Mouse (Mus musculus) hindbrain, embryonic 11.5 days (tissue): ENCODE data around the gene Gm6408. TPM values are rescaled to one million over a fixed set of nuclear protein-coding genes. Genes with fewer than 3 reads are reported as not detected.
"Not testable (repeated sequence)": the region's sequence is repeated elsewhere in the genome, so short reads cannot be mapped to it uniquely, and the experiment has no call there.

Experiments
- ATAC-seq: fragments of 200-750 bp; cut with Nextera tagmentation; 2 replicates; pipeline ENCODE4 v1.8.0; 2017; ENCODE audit warnings: mild to moderate bottlenecking, moderate TSS enrichment, moderate library complexity; ENCODE audit not compliant: low FRiP score
- DNase-seq: peaks from one replicate; pipeline ENCODE4 v3.0.0-alpha.2; 2015; ENCODE audit warnings: low spot score
- H3K27ac ChIP-seq: fragments of 300-500 bp; sonication (generic); 2 replicates; pipeline ENCODE4 v1.5.1; 2014; ENCODE audit warnings: mild to moderate bottlenecking, low read depth, low read length
- H3K27me3 ChIP-seq: fragments of 300-500 bp; sonication (generic); 2 replicates; pipeline ENCODE4 v1.6.1; 2014; ENCODE audit warnings: mild to moderate bottlenecking, low read length, moderate library complexity, mixed read lengths; ENCODE audit not compliant: control insufficient read depth, insufficient read depth
- H3K36me3 ChIP-seq: fragments of 300-500 bp; sonication (generic); 2 replicates; pipeline ENCODE4 v1.6.1; 2014; ENCODE audit warnings: mild to moderate bottlenecking, low read length, moderate library complexity, mixed read lengths; ENCODE audit not compliant: control insufficient read depth, insufficient read depth
- H3K4me1 ChIP-seq: fragments of 300-500 bp; sonication (generic); replicated peaks from 2 replicates; pipeline ENCODE4 v1.6.1; 2014; ENCODE audit warnings: low read length, mixed read lengths; ENCODE audit not compliant: control insufficient read depth, insufficient read depth
- H3K4me2 ChIP-seq: fragments of 300-500 bp; sonication (generic); replicated peaks from 2 replicates; pipeline ENCODE4 v1.6.1; 2014; ENCODE audit warnings: mild to moderate bottlenecking, low read depth, low read length
- H3K4me3 ChIP-seq: fragments of 300-500 bp; sonication (generic); 2 replicates; pipeline ENCODE4 v1.5.1; 2014; ENCODE audit warnings: low read depth, low read length
- H3K9ac ChIP-seq: fragments of 300-500 bp; sonication (generic); 2 replicates; pipeline ENCODE4 v1.6.1; 2014; ENCODE audit warnings: low read depth, low read length
- H3K9me3 ChIP-seq: fragments of 300-500 bp; sonication (generic); 2 replicates; pipeline ENCODE4 v1.6.1; 2016; ENCODE audit warnings: low read length; ENCODE audit not compliant: control insufficient read depth
- WGBS: fragments of 180-500 bp; shearing (Covaris S2); extraction: QIAGEN DNeasy Blood & Tissue Kit; methylation state at CpG from one replicate; pipeline ENCODE4 v1.1.7; 2014; 5-methylcytosine and 5-hydroxymethylcytosine counted together
- polyA plus RNA-seq: library from polyadenylated mRNA; unstranded; fragments of >200 nt; fragmentation: Nextera tagmentation; extraction: Ambion mirVana; gene quantifications from 2 replicates; pipeline ENCODE4 v1.2.1, GENCODE M21; 2014

Gm6408 gene
- polyA plus RNA-seq, result not detected in 2 replicates

DNA sequence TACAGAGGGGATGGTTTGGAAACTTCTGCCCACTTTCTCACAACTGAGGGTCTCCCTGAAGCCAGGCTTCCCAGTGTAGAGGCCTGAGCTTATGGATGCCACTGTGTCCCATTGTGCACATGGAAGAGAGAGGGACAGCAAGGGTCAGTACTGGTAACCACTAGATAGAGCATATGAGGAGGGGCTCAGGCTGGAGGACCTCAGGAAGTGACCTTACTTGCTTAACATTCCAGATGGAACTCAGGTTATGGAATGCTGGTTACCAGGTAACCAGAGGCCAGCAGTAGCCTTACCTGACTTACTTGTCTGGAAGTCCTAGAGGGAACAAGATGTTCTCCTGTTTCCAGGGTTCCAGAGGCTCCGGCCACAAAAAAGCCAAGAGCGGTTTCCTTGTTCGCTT lies at the start of gene Gm6408:
Gene Gm6408 (plus strand): TSS at position 301 of the 400 bp plus-strand sequence.
- not testable (repeated sequence) for DNase-seq, H3K4me2 ChIP-seq, H3K4me1 ChIP-seq, H3K9ac ChIP-seq, H3K36me3 ChIP-seq, H3K27me3 ChIP-seq, H3K27ac ChIP-seq, H3K9me3 ChIP-seq, H3K4me3 ChIP-seq, ATAC-seq
- 100% methylated on average over 1 of the region's 3 CpGs for WGBS

DNA sequence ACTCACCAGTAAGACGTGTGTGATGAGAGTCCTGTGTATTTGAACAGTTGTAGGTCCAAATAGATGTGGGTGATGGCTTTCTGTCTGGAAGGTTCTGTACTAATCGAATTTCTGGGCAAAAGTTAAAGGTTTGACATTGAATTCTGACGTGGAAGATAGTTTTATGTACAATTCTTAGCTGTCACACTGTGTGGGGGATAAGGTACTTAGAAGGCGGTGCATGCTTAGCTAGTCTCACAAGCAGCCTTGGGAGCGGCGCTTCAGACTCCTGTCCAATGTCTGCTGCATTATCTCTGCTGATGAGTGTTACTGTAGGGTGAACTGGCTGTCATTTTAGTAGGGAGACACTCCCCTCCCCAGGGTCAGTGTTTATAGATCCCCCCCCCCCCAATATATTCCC lies 49.3 kb upstream of the Gm6408 start:
- ATAC-seq, result no peak
- Histone ChIP-seq H3K9ac (no peak overlapping the region), H3K4me2 (no peak overlapping the region), H3K27me3 (no peaks in the 10 kb centered on the region), H3K4me1 (no peaks in the 10 kb centered on the region), H3K27ac (no peak overlapping the region), H3K4me3 (no peak overlapping the region), H3K36me3 (peaks cover 2% of the 10 kb centered on the region; the same call in 1 of the 2 replicates), H3K9me3 (no peaks in the 10 kb centered on the region)
- 91% methylated on average over 6 of the region's 6 CpGs for WGBS
- DNase-seq, result no peak

DNA sequence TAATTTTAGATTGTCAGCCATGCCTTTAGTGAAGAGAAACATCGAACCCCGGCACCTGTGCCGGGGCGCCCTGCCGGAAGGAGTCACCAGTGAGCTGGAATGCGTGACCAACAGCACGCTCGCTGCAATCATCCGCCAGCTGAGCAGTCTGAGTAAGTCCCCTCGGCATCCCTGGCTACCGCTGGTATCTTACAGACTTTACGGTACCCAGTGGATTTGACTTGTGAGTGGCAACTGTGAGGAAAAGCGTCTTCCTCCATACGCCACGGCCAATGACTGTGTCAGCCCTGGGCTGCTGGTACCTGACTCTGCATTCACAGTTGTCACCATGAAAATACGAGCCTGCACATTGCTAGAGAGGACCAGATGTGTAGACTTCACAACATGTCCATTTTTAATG lies 46.4 kb upstream of the Gm6408 start:
- H3K36me3 ChIP-seq, result peaks cover 6% of the 10 kb centered on the region; the same call in 1 of the 2 replicates
- H3K4me1 ChIP-seq, result no peaks in the 10 kb centered on the region
- WGBS, result 95% methylated on average over 16 of the region's 16 CpGs
- DNase-seq (no peak), ATAC-seq (no peak)
- H3K4me3 ChIP-seq, result no peak overlapping the region
- no peaks in the 10 kb centered on the region for H3K9me3 ChIP-seq
- no peaks in the 10 kb centered on the region for H3K27me3 ChIP-seq
- no peak overlapping the region for H3K27ac ChIP-seq
- H3K4me2 ChIP-seq, result no peak overlapping the region
- H3K9ac ChIP-seq, result no peak overlapping the region

GRCm38 (mm10) chr5:146436796-146437195 lies 45.0 kb upstream of the Gm6408 start:
- no peaks in the 10 kb centered on the region for H3K4me1 ChIP-seq
- no peak overlapping the region for H3K4me2 ChIP-seq
- no peak overlapping the region for H3K27ac ChIP-seq
- 96% methylated on average over 11 of the region's 11 CpGs for WGBS
- no peak for ATAC-seq
- no peaks in the 10 kb centered on the region for H3K27me3 ChIP-seq
- no peak overlapping the region for H3K4me3 ChIP-seq
- peaks cover 6% of the 10 kb centered on the region; the same call in 1 of the 2 replicates for H3K36me3 ChIP-seq
- DNase-seq, result no peak
- H3K9me3 ChIP-seq, result no peaks in the 10 kb centered on the region
- no peak overlapping the region for H3K9ac ChIP-seq

- Histone ChIP-seq H3K9me3 (no peaks in the 10 kb centered on the region), H3K27ac (no peak overlapping the region), H3K36me3 (peaks cover 6% of the 10 kb centered on the region; the same call in 1 of the 2 replicates), H3K4me3 (no peak overlapping the region), H3K9ac (no peak overlapping the region), H3K4me2 (no peak overlapping the region), H3K27me3 (no peaks in the 10 kb centered on the region), H3K4me1 (no peaks in the 10 kb centered on the region)
- ATAC-seq (no peak), DNase-seq (no peak)
- WGBS, result 89% methylated on average over 7 of the region's 7 CpGs
These were observed 42.5 kb upstream of the Gm6408 start for GRCm38 (mm10) chr5:146439152-146439781.

GRCm38 (mm10) chr5:146440273-146440672 lies 41.5 kb upstream of the Gm6408 start:
- Histone ChIP-seq H3K9me3 (no peaks in the 10 kb centered on the region), H3K9ac (no peak overlapping the region), H3K27me3 (no peaks in the 10 kb centered on the region), H3K27ac (no peak overlapping the region), H3K36me3 (peaks cover 5% of the 10 kb centered on the region; the same call in 1 of the 2 replicates), H3K4me2 (no peak overlapping the region), H3K4me3 (no peak overlapping the region), H3K4me1 (no peaks in the 10 kb centered on the region)
- peak; percentile 14 for DNase-seq
- ATAC-seq, result no peak
- WGBS, result 91% methylated on average over 5 of the region's 5 CpGs

DNA sequence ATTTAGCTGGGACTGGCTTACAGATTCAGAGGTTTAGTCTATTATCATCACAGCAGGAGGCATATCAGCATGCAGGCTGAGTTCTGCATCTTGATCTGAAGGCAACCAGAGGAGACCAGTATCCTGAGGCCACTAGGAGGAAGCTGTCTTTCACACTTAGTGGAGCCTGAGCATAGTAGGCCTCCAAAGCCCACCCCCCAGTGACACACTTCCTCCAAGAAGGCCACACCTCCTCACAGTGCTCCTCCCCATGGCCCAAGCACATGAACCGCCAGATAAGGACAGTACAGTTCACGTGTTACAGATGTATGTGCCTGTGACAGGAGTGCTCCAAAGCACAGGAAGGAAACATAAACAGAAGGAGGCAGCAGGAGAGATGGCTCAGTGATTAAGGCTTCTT lies 39.0 kb upstream of the Gm6408 start:
- Histone ChIP-seq H3K9ac (no peak overlapping the region), H3K9me3 (no peaks in the 10 kb centered on the region), H3K4me3 (no peak overlapping the region), H3K27ac (no peak overlapping the region), H3K27me3 (no peaks in the 10 kb centered on the region), H3K36me3 (0 out of 2 replicates have a peak, but pooled peaks cover 3% of the 10 kb centered on the region), H3K4me2 (no peak overlapping the region), H3K4me1 (no peaks in the 10 kb centered on the region)
- ATAC-seq (no peak), DNase-seq (no peak)
- WGBS, result 96% methylated on average over 2 of the region's 2 CpGs

DNA sequence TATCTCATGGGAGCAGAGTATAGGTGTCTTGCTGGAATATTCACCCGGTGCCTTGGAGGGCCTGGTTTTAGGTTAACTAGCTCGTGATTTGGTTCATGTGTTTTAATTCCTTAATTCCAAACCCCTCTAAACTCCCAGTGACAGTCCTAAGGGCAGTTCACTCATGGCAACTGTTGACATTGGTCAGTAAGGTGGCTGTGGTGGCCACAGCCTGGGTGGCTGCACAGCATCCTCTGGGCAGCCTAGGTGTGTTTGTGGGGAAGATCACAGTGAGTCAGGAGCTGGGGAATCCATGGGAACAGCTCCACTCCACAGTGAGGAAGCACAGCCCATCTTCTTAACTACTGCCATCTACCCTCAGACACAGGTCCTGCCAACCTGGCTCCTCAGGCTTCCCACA lies 35.1 kb upstream of the Gm6408 start:
- no peak overlapping the region for H3K4me3 ChIP-seq
- no peaks in the 10 kb centered on the region for H3K9me3 ChIP-seq
- ATAC-seq (no peak), DNase-seq (no peak)
- no peak overlapping the region for H3K4me2 ChIP-seq
- H3K4me1 ChIP-seq, result no peaks in the 10 kb centered on the region
- 92% methylated on average over 2 of the region's 2 CpGs for WGBS
- H3K36me3 ChIP-seq, result no peaks in the 10 kb centered on the region
- no peaks in the 10 kb centered on the region for H3K27me3 ChIP-seq
- H3K9ac ChIP-seq, result no peak overlapping the region
- H3K27ac ChIP-seq, result no peak overlapping the region

- H3K9me3 ChIP-seq, result no peaks in the 10 kb centered on the region
- no peaks in the 10 kb centered on the region for H3K4me1 ChIP-seq
- no peak overlapping the region for H3K9ac ChIP-seq
- H3K4me2 ChIP-seq, result no peak overlapping the region
- DNase-seq (no peak), ATAC-seq (no peak)
- no peak overlapping the region for H3K4me3 ChIP-seq
- H3K27me3 ChIP-seq, result no peaks in the 10 kb centered on the region
- 73% methylated on average over 11 of the region's 11 CpGs for WGBS
- 0 out of 2 replicates have a peak, but pooled peaks cover 4% of the 10 kb centered on the region for H3K36me3 ChIP-seq
- no peak overlapping the region for H3K27ac ChIP-seq
These were observed 30.0 kb upstream of the Gm6408 start for GRCm38 (mm10) chr5:146451592-146452254.
